Comparison of ENCODE assay signal across 8 mouse cellular contexts in genomic region chr7:126777476-126777875, GRCm38 (mm10). TPM values are rescaled to one million over a fixed set of nuclear protein-coding genes. Genes with fewer than 3 reads are reported as not detected.
A peak's percentile ranks its signal among the peaks of the same experiment; 100 is the strongest.
DNase-seq lines count a peak whose midpoint lies in the region; ATAC-seq and TF ChIP-seq lines count a peak whose summit lies in the region.

No protein-coding gene starts in this region.

- no peak for TF ChIP-seq CTCF in thymus, adult 2 months (IDR thresholded peaks at IDR 0.05; ENCODE audit: borderline replicate concordance, control insufficient read depth, extremely low read depth, insufficient read depth, low read length, poor library complexity)
- no peak for TF ChIP-seq CTCF in hindbrain, postnatal 0 days (IDR thresholded peaks at IDR 0.05; ENCODE audit: low read depth)
- no peak for TF ChIP-seq CTCF in liver, postnatal 0 days (IDR thresholded peaks at IDR 0.05; ENCODE audit: low read depth)

- H3K4me1 ChIP-seq in thymus, adult 2 months (replicated peaks; ENCODE audit: control insufficient read depth, insufficient read depth, low read length) = peaks cover 46% of the 10 kb centered on the region
- H3K4me1 ChIP-seq in hindbrain, postnatal 0 days (ENCODE audit: insufficient read depth, low read length) = peaks cover 37% of the 10 kb centered on the region
- peaks cover 55% of the 10 kb centered on the region for H3K4me1 ChIP-seq in liver, postnatal 0 days (ENCODE audit: insufficient read depth)

- no peaks in the 10 kb centered on the region for H3K27me3 ChIP-seq in thymus, adult 2 months (ENCODE audit: control insufficient read depth, insufficient read depth, low read length)
- H3K27me3 ChIP-seq in hindbrain, postnatal 0 days (ENCODE audit: insufficient read depth, low read length) = no peaks in the 10 kb centered on the region
- H3K27me3 ChIP-seq in liver, postnatal 0 days (ENCODE audit: insufficient read depth, low read length) = no peaks in the 10 kb centered on the region

- peak overlapping the region; percentile 97 for H3K9ac ChIP-seq in hindbrain, postnatal 0 days (replicated peaks; ENCODE audit: low read length)
- peak overlapping the region; percentile 99 for H3K9ac ChIP-seq in liver, postnatal 0 days (replicated peaks)

- no peak for ATAC-seq in CD4-positive, CD25-positive, alpha-beta regulatory T cell, adult 4 months
- ATAC-seq in hindbrain, postnatal 0 days = no peak
- no peak for ATAC-seq in liver, postnatal 0 days

- DNase-seq in CD4-positive, CD25-positive, alpha-beta regulatory T cell, adult 2 months (ENCODE audit: low read depth, low spot score) = peak; percentile 29
- DNase-seq in thymus, adult 2 months = no peak
- DNase-seq in thymus, adult 18-20 months = no peak
- peak; percentile 8 for DNase-seq in hindbrain, postnatal 0 days (ENCODE audit: low spot score)
- DNase-seq in liver, postnatal 0 days = no peak
- no peak for DNase-seq in urinary bladder, postnatal 14 days (ENCODE audit: low spot score)
- no peak for DNase-seq in urinary bladder, adult 2 months (ENCODE audit: low spot score)

- no peaks in the 10 kb centered on the region for H3K36me3 ChIP-seq in thymus, adult 2 months (ENCODE audit: control insufficient read depth, insufficient read depth, low read length)
- no peaks in the 10 kb centered on the region; the same call in 1 of the 2 replicates for H3K36me3 ChIP-seq in hindbrain, postnatal 0 days (ENCODE audit: insufficient read depth, low read length)
- peaks cover 14% of the 10 kb centered on the region for H3K36me3 ChIP-seq in liver, postnatal 0 days (replicated peaks; ENCODE audit: insufficient read depth, low read length)

- peak overlapping the region; percentile 56 for H3K4me3 ChIP-seq in thymus, adult 2 months (ENCODE audit: control insufficient read depth, insufficient read depth, low read length)
- peak overlapping the region; percentile 82 for H3K4me3 ChIP-seq in hindbrain, postnatal 0 days (ENCODE audit: low read length)
- H3K4me3 ChIP-seq in liver, postnatal 0 days (ENCODE audit: low read depth, low read length) = peak overlapping the region; percentile 89

- TF ChIP-seq EP300 in liver, postnatal 0 days (IDR thresholded peaks at IDR 0.05; ENCODE audit: low read depth) = no peak

- TF ChIP-seq POLR2A in thymus, adult 2 months (IDR thresholded peaks at IDR 0.05; ENCODE audit: control insufficient read depth, extremely low read depth, insufficient read depth, low read length, poor library complexity) = no peak

- WGBS in thymus, adult 2 months = 47% methylated on average over 10 of the region's 10 CpGs
- 43% methylated on average over 10 of the region's 10 CpGs for WGBS in hindbrain, postnatal 0 days
- WGBS in liver, postnatal 0 days (ENCODE audit: insufficient replicate concordance) = 48% methylated on average over 9 of the region's 10 CpGs

- peak overlapping the region; percentile 99 for H3K4me2 ChIP-seq in hindbrain, postnatal 0 days (ENCODE audit: low read depth, low read length)
- H3K4me2 ChIP-seq in liver, postnatal 0 days (ENCODE audit: low read depth, low read length) = peak overlapping the region; percentile 94

- H3K9me3 ChIP-seq in hindbrain, postnatal 0 days (ENCODE audit: low read length) = no peaks in the 10 kb centered on the region
- H3K9me3 ChIP-seq in liver, postnatal 0 days (ENCODE audit: low read length) = no peaks in the 10 kb centered on the region

- peak overlapping the region; percentile 32 for H3K27ac ChIP-seq in thymus, adult 2 months (ENCODE audit: control insufficient read depth, insufficient read depth, low read length)
- H3K27ac ChIP-seq in hindbrain, postnatal 0 days = peak overlapping the region; percentile 92
- H3K27ac ChIP-seq in liver, postnatal 0 days (ENCODE audit: low read depth) = peak overlapping the region; percentile 96

RNA-seq across cellular contexts. Expression of gene Ypel3, which starts 0.7 kb away (rescaled TPM):
- polyA plus RNA-seq in CD4-positive, CD25-positive, alpha-beta regulatory T cell, adult 4 months (2017; shearing (Covaris generic)) = 10 to 100 TPM; 58.4 to 83.8 TPM
- 622 and 685 TPM in 2 replicates for polyA plus RNA-seq in thymus, adult 2 months (2012; rRNA removed)
- total RNA-seq in hindbrain, postnatal 0 days (2014; rRNA removed) = 163 and 240 TPM in 2 replicates
- 239 and 242 TPM in 2 replicates for polyA plus RNA-seq in hindbrain, postnatal 0 days (2015; fragmentation: Nextera tagmentation; extraction: Ambion mirVana)
- 65.0 and 74.7 TPM in 2 replicates for polyA plus RNA-seq in liver, postnatal 0 days (2015; fragmentation: Nextera tagmentation; extraction: Ambion mirVana)
- 188 and 213 TPM in 2 replicates for polyA plus RNA-seq in urinary bladder, adult 2 months (2012; rRNA removed)

RNA-seq across cellular contexts. Expression of gene Tbx6, which starts 3.8 kb away (rescaled TPM):
- 1 to 10 TPM; 5.9 to 7.5 TPM for polyA plus RNA-seq in CD4-positive, CD25-positive, alpha-beta regulatory T cell, adult 4 months (2017; shearing (Covaris generic))
- 25.0 and 37.9 TPM in 2 replicates for polyA plus RNA-seq in thymus, adult 2 months (2012; rRNA removed)
- 0.16 and 2.1 TPM in 2 replicates for total RNA-seq in hindbrain, postnatal 0 days (2014; rRNA removed)
- 0.26 and 0.29 TPM in 2 replicates for polyA plus RNA-seq in hindbrain, postnatal 0 days (2015; fragmentation: Nextera tagmentation; extraction: Ambion mirVana)
- 0.14 and 0.29 TPM in 2 replicates for polyA plus RNA-seq in liver, postnatal 0 days (2015; fragmentation: Nextera tagmentation; extraction: Ambion mirVana)
- 1.3 and 1.4 TPM in 2 replicates for polyA plus RNA-seq in urinary bladder, adult 2 months (2012; rRNA removed)

RNA-seq across cellular contexts. Expression of gene Gdpd3, which starts 11.3 kb away (rescaled TPM):
- 10 to 100 TPM; 13.9 to 17.4 TPM for polyA plus RNA-seq in CD4-positive, CD25-positive, alpha-beta regulatory T cell, adult 4 months (2017; shearing (Covaris generic))
- 15.7 and 106 TPM in 2 replicates for polyA plus RNA-seq in thymus, adult 2 months (2012; rRNA removed)
- 0.43 and 3.4 TPM in 2 replicates for total RNA-seq in hindbrain, postnatal 0 days (2014; rRNA removed)
- 0.92 and 0.99 TPM in 2 replicates for polyA plus RNA-seq in hindbrain, postnatal 0 days (2015; fragmentation: Nextera tagmentation; extraction: Ambion mirVana)
- 0.77 and 1.6 TPM in 2 replicates for polyA plus RNA-seq in liver, postnatal 0 days (2015; fragmentation: Nextera tagmentation; extraction: Ambion mirVana)
- 15.7 and 28.5 TPM in 2 replicates for polyA plus RNA-seq in urinary bladder, adult 2 months (2012; rRNA removed)

RNA-seq across cellular contexts. Expression of gene Ppp4c, which starts 14.8 kb away (rescaled TPM):
- 100 to 1,000 TPM; 139 to 140 TPM for polyA plus RNA-seq in CD4-positive, CD25-positive, alpha-beta regulatory T cell, adult 4 months (2017; shearing (Covaris generic))
- polyA plus RNA-seq in thymus, adult 2 months (2012; rRNA removed) = 460 and 482 TPM in 2 replicates
- total RNA-seq in hindbrain, postnatal 0 days (2014; rRNA removed) = 126 and 199 TPM in 2 replicates
- 142 and 143 TPM in 2 replicates for polyA plus RNA-seq in hindbrain, postnatal 0 days (2015; fragmentation: Nextera tagmentation; extraction: Ambion mirVana)
- 69.9 and 72.1 TPM in 2 replicates for polyA plus RNA-seq in liver, postnatal 0 days (2015; fragmentation: Nextera tagmentation; extraction: Ambion mirVana)
- polyA plus RNA-seq in urinary bladder, adult 2 months (2012; rRNA removed) = 106 and 121 TPM in 2 replicates

RNA-seq across cellular contexts. Expression of gene Mapk3, which starts 18.1 kb away (rescaled TPM):
- polyA plus RNA-seq in CD4-positive, CD25-positive, alpha-beta regulatory T cell, adult 4 months (2017; shearing (Covaris generic)) = 10 to 100 TPM; 16.9 to 17.8 TPM
- polyA plus RNA-seq in thymus, adult 2 months (2012; rRNA removed) = 130 and 131 TPM in 2 replicates
- total RNA-seq in hindbrain, postnatal 0 days (2014; rRNA removed) = 109 and 132 TPM in 2 replicates
- polyA plus RNA-seq in hindbrain, postnatal 0 days (2015; fragmentation: Nextera tagmentation; extraction: Ambion mirVana) = 99.9 and 107 TPM in 2 replicates
- 20.3 and 21.0 TPM in 2 replicates for polyA plus RNA-seq in liver, postnatal 0 days (2015; fragmentation: Nextera tagmentation; extraction: Ambion mirVana)
- 214 TPM in 2 replicates for polyA plus RNA-seq in urinary bladder, adult 2 months (2012; rRNA removed)

Comparison
In these comparisons a context has a peak if more than half of its experiments do, and no peak if none do; other contexts are left out.
1. DNase-seq: peak in CD4-positive, CD25-positive, alpha-beta regulatory T cell, adult 2 months (single experiment) and hindbrain, postnatal 0 days (single experiment); none in thymus, adult 2 months (single experiment), thymus, adult 18-20 months (0 of 2), liver, postnatal 0 days (single experiment), urinary bladder, postnatal 14 days (single experiment) and urinary bladder, adult 2 months (single experiment).
2. H3K27ac ChIP-seq: peak in every context shown above with its lines; median percentile 96 in liver, postnatal 0 days; 92 in hindbrain, postnatal 0 days; 32 in thymus, adult 2 months.
3. Peak in every context shown above with its lines, with median percentiles within 50 percentile points of each other: H3K4me3 ChIP-seq.